Mouse (Mus musculus): ENCODE results near the gene Fahd2a.

- TF ChIP-seq POLR2A (IDR thresholded peaks at IDR 0.05; ENCODE audit: insufficient read length, low read depth) (no peak), MAX (IDR thresholded peaks at IDR 0.05; ENCODE audit: low read depth) (no peak), E2F4 (IDR thresholded peaks at IDR 0.05; ENCODE audit: insufficient read depth) (no peak), TCF12 (IDR thresholded peaks at IDR 0.05; ENCODE audit: insufficient read depth, poor library complexity, severe bottlenecking) (no peak), USF1 (IDR thresholded peaks at IDR 0.05; ENCODE audit: low read depth) (no peak), CEBPB (IDR thresholded peaks at IDR 0.05; ENCODE audit: insufficient read depth, poor library complexity, severe bottlenecking) (no peak), POLR2AphosphoS2 (IDR thresholded peaks at IDR 0.05; ENCODE audit: insufficient read length, low read depth) (no peak), SRF (IDR thresholded peaks at IDR 0.05; ENCODE audit: control insufficient read depth, insufficient read length, low read depth) (no peak), MYOG (IDR thresholded peaks at IDR 0.05; ENCODE audit: control insufficient read depth in 1 of 3, insufficient read depth in 1 of 3, insufficient read length in 2 of 3, low read depth in 2 of 3) (no peak), TCF3 (IDR thresholded peaks at IDR 0.05; ENCODE audit: insufficient read length, low read depth) (no peak), REST (IDR thresholded peaks at IDR 0.05; ENCODE audit: insufficient read depth, insufficient read length) (no peak), MYOD1 (IDR thresholded peaks at IDR 0.05; ENCODE audit: control insufficient read depth in 1 of 3, insufficient read length in 2 of 3, low read depth in 2 of 3) (no peak)
These were observed 15.0 kb upstream of the Fahd2a start for GRCm38 (mm10) chr2:127459341-127459740.

Measured in myocyte (in vitro differentiated cells).